Mouse (Mus musculus): ENCODE measurements around the gene Riox2.

The Riox2 gene

GRCm38 (mm10) chr16:59521752-59522423 lies 50.3 kb downstream of the Riox2 start:
- no peak for DNase-seq

- DNase-seq, result no peak
These were observed 55.4 kb downstream of the Riox2 start for GRCm38 (mm10) chr16:59526939-59527338.

GRCm38 (mm10) chr16:59529570-59529969 lies 58.0 kb downstream of the Riox2 start:
- DNase-seq, result no peak

GRCm38 (mm10) chr16:59531243-59531642 lies 59.7 kb downstream of the Riox2 start:
- DNase-seq, result no peak

- no peak for DNase-seq
These were observed 61.0 kb downstream of the Riox2 start for GRCm38 (mm10) chr16:59532561-59532960.

GRCm38 (mm10) chr16:59534349-59534748 lies 62.8 kb downstream of the Riox2 start:
- peak in 1 of 2 experiments; percentile 10 for DNase-seq

- DNase-seq, result no peak
These were observed 64.1 kb downstream of the Riox2 start for GRCm38 (mm10) chr16:59535673-59536072.

- no peak for DNase-seq
These were observed 69.4 kb downstream of the Riox2 start for GRCm38 (mm10) chr16:59540944-59541343.

- DNase-seq, result no peak
These were observed 69.8 kb downstream of the Riox2 start for GRCm38 (mm10) chr16:59541382-59541781.
